Mouse (Mus musculus) MEL (cell line): ENCODE results near the gene Hspbp1.

Experiments used
- CTCF ChIP-seq, 3 experiments: IDR thresholded peaks in 2 of 3; conservative IDR thresholded peaks in 1 of 3; 2 replicates each; pipeline ENCODE4 v1.5.1; 2011 to 2012; ENCODE audit warnings: low read length in 3 of 3, low read depth in 2 of 3, mild to moderate bottlenecking in 2 of 3, improper control_type of control experiment in 1 of 3, inconsistent platforms in 1 of 3, mixed read lengths in 1 of 3, moderate library complexity in 1 of 3; ENCODE audit not compliant: control insufficient read depth in 1 of 3, insufficient read depth in 1 of 3, poor library complexity in 1 of 3, severe bottlenecking in 1 of 3
- EP300 ChIP-seq, 2 experiments: IDR thresholded peaks; 2 replicates each; pipeline ENCODE4 v1.6.1; 2011; ENCODE audit warnings: improper control_type of control experiment in 2 of 2, low read length in 2 of 2, low read depth in 1 of 2, mild to moderate bottlenecking in 1 of 2
- GATA1 ChIP-seq: IDR thresholded peaks from 2 replicates; pipeline ENCODE4 v1.6.1; 2011; ENCODE audit warnings: low read depth, low read length, improper control_type of control experiment
- KAT2A ChIP-seq: conservative IDR thresholded peaks from 2 replicates; pipeline ENCODE4 v1.6.1; 2012; ENCODE audit warnings: low read depth, low read length, improper control_type of control experiment, inconsistent platforms
- MAX ChIP-seq: IDR thresholded peaks from 2 replicates; pipeline ENCODE4 v1.6.1; 2011; ENCODE audit warnings: low read length, improper control_type of control experiment
- POLR2A ChIP-seq, 2 experiments: IDR thresholded peaks; 2 replicates each; pipeline ENCODE4 v1.6.1; 2011 to 2012; ENCODE audit warnings: low read length in 2 of 2, mild to moderate bottlenecking in 2 of 2, control low read depth in 1 of 2, improper control_type of control experiment in 1 of 2, low read depth in 1 of 2, moderate library complexity in 1 of 2; ENCODE audit not compliant: control insufficient read depth in 1 of 2, insufficient read depth in 1 of 2, poor library complexity in 1 of 2
- POLR2AphosphoS2 ChIP-seq: IDR thresholded peaks from 2 replicates; pipeline ENCODE4 v1.6.1; 2011; ENCODE audit warnings: low read length, improper control_type of control experiment
- RAD21 ChIP-seq: IDR thresholded peaks from 2 replicates; pipeline ENCODE4 v1.6.1; 2011; ENCODE audit warnings: mild to moderate bottlenecking, low read depth, low read length, improper control_type of control experiment
- RCOR1 ChIP-seq: IDR thresholded peaks from 2 replicates; pipeline ENCODE4 v1.6.1; 2012; ENCODE audit warnings: low read depth, mild to moderate bottlenecking, inconsistent platforms, low read length, improper control_type of control experiment
- ZKSCAN1 ChIP-seq: IDR thresholded peaks from 2 replicates; pipeline ENCODE4 v1.6.1; 2012; ENCODE audit warnings: low read depth, mild to moderate bottlenecking, inconsistent platforms, low read length, improper control_type of control experiment, moderate library complexity

DNA sequence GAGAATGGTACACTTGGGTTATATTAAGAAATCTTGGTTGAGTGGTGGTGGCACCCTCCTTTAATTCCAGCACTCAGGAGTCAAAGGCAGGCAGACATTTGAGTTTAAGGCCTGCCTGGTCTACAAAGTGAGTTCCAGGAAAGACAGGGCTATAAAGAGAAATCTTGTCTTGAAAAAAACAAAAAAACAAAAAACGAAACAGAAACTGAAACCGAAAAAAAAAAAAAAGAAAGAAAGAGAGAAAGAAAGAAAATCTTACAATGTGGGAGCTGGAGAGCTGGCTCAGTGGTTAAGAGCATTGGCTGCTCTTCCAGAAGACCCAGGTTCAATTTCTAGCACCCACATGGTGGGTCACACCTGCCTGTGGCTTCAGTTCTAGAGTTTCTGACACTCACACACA is 21.1 kb downstream of the Hspbp1 start:
- TF ChIP-seq CTCF (IDR thresholded peaks at IDR 0.05 in 2 of 3, conservative IDR thresholded peaks at IDR 0.05 in 1 of 3; ENCODE audit: control insufficient read depth in 1 of 3, insufficient read depth in 1 of 3, low read depth in 2 of 3, low read length in 3 of 3, poor library complexity in 1 of 3, severe bottlenecking in 1 of 3) = no peak
- TF ChIP-seq POLR2AphosphoS2 = no peak
- TF ChIP-seq RAD21 = no peak
- TF ChIP-seq EP300 (IDR thresholded peaks at IDR 0.05; ENCODE audit: low read depth in 1 of 2, low read length in 2 of 2) = no peak
- no peak for TF ChIP-seq MAX
- TF ChIP-seq POLR2A (IDR thresholded peaks at IDR 0.05; ENCODE audit: control insufficient read depth in 1 of 2, insufficient read depth in 1 of 2, low read depth in 1 of 2, low read length in 2 of 2, poor library complexity in 1 of 2) = no peak
- TF ChIP-seq KAT2A = no peak
- TF ChIP-seq ZKSCAN1 = no peak
- no peak for TF ChIP-seq RCOR1
- TF ChIP-seq GATA1 = no peak
